Comparison of ENCODE assay signal across 8 mouse cellular contexts in genomic region chr11:105944770-105945672, GRCm38 (mm10). TPM values are rescaled to one million over a fixed set of nuclear protein-coding genes. Genes with fewer than 3 reads are reported as not detected.
DNase-seq lines count a peak whose midpoint lies in the region; ATAC-seq lines count a peak whose summit lies in the region.

No protein-coding gene starts in this region.

- peak overlapping the region; percentile 74 for H3K4me3 ChIP-seq in heart, embryonic 11.5 days (ENCODE audit: low read depth, low read length)
- peak overlapping the region; percentile 66 for H3K4me3 ChIP-seq in kidney, embryonic 16.5 days (ENCODE audit: low read length)
- peak overlapping the region; percentile 77 for H3K4me3 ChIP-seq in midbrain, embryonic 10.5 days

- H3K36me3 ChIP-seq in heart, embryonic 11.5 days (ENCODE audit: control insufficient read depth, insufficient read depth, low read length), result no peaks in the 10 kb centered on the region
- no peaks in the 10 kb centered on the region for H3K36me3 ChIP-seq in kidney, embryonic 16.5 days (ENCODE audit: insufficient read depth, low read length)
- H3K36me3 ChIP-seq in midbrain, embryonic 10.5 days, result no peaks in the 10 kb centered on the region

- no peak overlapping the region for H3K9ac ChIP-seq in heart, embryonic 11.5 days (ENCODE audit: low read depth, low read length)
- peak overlapping the region; percentile 60 for H3K9ac ChIP-seq in kidney, embryonic 16.5 days (replicated peaks; ENCODE audit: low read length)

- peaks cover 33% of the 10 kb centered on the region for H3K27me3 ChIP-seq in heart, embryonic 11.5 days (ENCODE audit: control insufficient read depth, insufficient read depth, low read length)
- no peaks in the 10 kb centered on the region for H3K27me3 ChIP-seq in kidney, embryonic 16.5 days (ENCODE audit: insufficient read depth, low read length)
- H3K27me3 ChIP-seq in midbrain, embryonic 10.5 days (ENCODE audit: low read depth, poor library complexity, severe bottlenecking), result peaks cover 62% of the 10 kb centered on the region

- H3K4me1 ChIP-seq in heart, embryonic 11.5 days (ENCODE audit: control insufficient read depth, insufficient read depth, low read length), result peaks cover 11% of the 10 kb centered on the region
- H3K4me1 ChIP-seq in kidney, embryonic 16.5 days (ENCODE audit: insufficient read depth, low read length), result peaks cover 19% of the 10 kb centered on the region
- peaks cover 31% of the 10 kb centered on the region for H3K4me1 ChIP-seq in midbrain, embryonic 10.5 days

- H3K27ac ChIP-seq in heart, embryonic 11.5 days (ENCODE audit: low read depth, low read length), result peak overlapping the region; percentile 41; the same call in 1 of the 2 replicates
- peak overlapping the region; percentile 86 for H3K27ac ChIP-seq in kidney, embryonic 16.5 days (ENCODE audit: low read length)
- no peak overlapping the region for H3K27ac ChIP-seq in midbrain, embryonic 10.5 days (replicated peaks)

- DNase-seq in ovary, adult 18-20 months (ENCODE audit: low spot score), result peak; percentile 37
- no peak for DNase-seq in ovary, postnatal 36 days (ENCODE audit: low spot score)
- no peak for DNase-seq in midbrain, embryonic 10.5 days (ENCODE audit: low spot score)
- DNase-seq in thymus, postnatal 14 days, result no peak
- no peak for DNase-seq in cerebellum, adult 8-10 months
- no peak for DNase-seq in spleen, postnatal 14 days (ENCODE audit: low spot score in 2 of 2)

- WGBS in heart, embryonic 11.5 days (ENCODE audit: insufficient replicate concordance), result 68% methylated on average over 16 of the region's 16 CpGs
- 65% methylated on average over 16 of the region's 16 CpGs for WGBS in kidney, embryonic 16.5 days
- WGBS in midbrain, embryonic 10.5 days, result 83% methylated on average over 16 of the region's 16 CpGs

- H3K9me3 ChIP-seq in heart, embryonic 11.5 days (replicated peaks; ENCODE audit: control insufficient read depth, low read length), result no peaks in the 10 kb centered on the region
- no peaks in the 10 kb centered on the region for H3K9me3 ChIP-seq in kidney, embryonic 16.5 days (ENCODE audit: low read length)
- H3K9me3 ChIP-seq in midbrain, embryonic 10.5 days (replicated peaks), result no peaks in the 10 kb centered on the region

- ATAC-seq in heart, embryonic 11.5 days (replicated peaks; ENCODE audit: insufficient number of reproducible peaks, low FRiP score, low TSS enrichment), result 0 out of 2 replicates have a peak, but pooled peaks have one; percentile 7
- no peak for ATAC-seq in kidney, embryonic 16.5 days (ENCODE audit: low FRiP score, low TSS enrichment)

- peak overlapping the region; percentile 93 for H3K4me2 ChIP-seq in heart, embryonic 11.5 days
- peak overlapping the region; percentile 97 for H3K4me2 ChIP-seq in kidney, embryonic 16.5 days (replicated peaks; ENCODE audit: low read depth, low read length)

RNA-seq across cellular contexts. Expression of gene Cyb561, which starts 8.1 kb away (rescaled TPM):
- polyA plus RNA-seq in heart, embryonic 11.5 days (2014; fragmentation: Nextera tagmentation; extraction: Ambion mirVana), result 3.5 and 3.7 TPM in 2 replicates
- polyA plus RNA-seq in kidney, embryonic 16.5 days (2015; fragmentation: Nextera tagmentation; extraction: Ambion mirVana), result 33.9 and 37.3 TPM in 2 replicates
- polyA plus RNA-seq in midbrain, embryonic 10.5 days (2016; fragmentation: Nextera tagmentation; extraction: Ambion mirVana), result 12.1 and 12.3 TPM in 2 replicates

RNA-seq across cellular contexts. Expression of gene Ace, which starts 22.7 kb away (rescaled TPM):
- polyA plus RNA-seq in heart, embryonic 11.5 days (2014; fragmentation: Nextera tagmentation; extraction: Ambion mirVana), result 0.52 and 0.59 TPM in 2 replicates
- 17.5 and 18.6 TPM in 2 replicates for polyA plus RNA-seq in kidney, embryonic 16.5 days (2015; fragmentation: Nextera tagmentation; extraction: Ambion mirVana)
- 0.75 and 0.85 TPM in 2 replicates for polyA plus RNA-seq in midbrain, embryonic 10.5 days (2016; fragmentation: Nextera tagmentation; extraction: Ambion mirVana)

RNA-seq across cellular contexts. Expression of gene Ace3, which starts 49.5 kb away (rescaled TPM):
- not detected in 2 replicates for polyA plus RNA-seq in heart, embryonic 11.5 days (2014; fragmentation: Nextera tagmentation; extraction: Ambion mirVana)
- not detected in 2 replicates for polyA plus RNA-seq in kidney, embryonic 16.5 days (2015; fragmentation: Nextera tagmentation; extraction: Ambion mirVana)
- polyA plus RNA-seq in midbrain, embryonic 10.5 days (2016; fragmentation: Nextera tagmentation; extraction: Ambion mirVana), result not detected in 2 replicates

Comparison
In these comparisons a context has a peak if more than half of its experiments do, and no peak if none do; other contexts are left out.
1. RNA of gene Ace, which starts 22.7 kb away (polyA plus RNA-seq): 17.5 to 18.6 TPM in kidney, embryonic 16.5 days; 0.75 to 0.85 TPM in midbrain, embryonic 10.5 days and 0.52 to 0.59 TPM in heart, embryonic 11.5 days; every median in the first group is over 10 times any median in the second.
2. Peak in every context shown above with its lines, with median percentiles within 50 percentile points of each other: H3K4me3 ChIP-seq.